In genomic region chr9:22389021-22389476, GRCm38 (mm10) we compare ENCODE assay signal across 8 mouse cellular contexts. TPM values are rescaled to one million over a fixed set of nuclear protein-coding genes. Genes with fewer than 3 reads are reported as not detected.
A peak's percentile ranks its signal among the peaks of the same experiment; 100 is the strongest.
DNase-seq lines count a peak whose midpoint lies in the region; ATAC-seq lines count a peak whose summit lies in the region.

Anln (minus strand) TSS chr9:22389188.

- peak within 1 kb of the TSS; percentile 75 for H3K4me3 ChIP-seq in hindbrain, embryonic 13.5 days

- ATAC-seq in hindbrain, embryonic 13.5 days (ENCODE audit: low FRiP score): peak; percentile 96

- peak within 1 kb of the TSS; percentile 96 for H3K4me2 ChIP-seq in hindbrain, embryonic 13.5 days

- H3K27me3 ChIP-seq in hindbrain, embryonic 13.5 days: no peaks in the 10 kb centered on the region

- peak within 1 kb of the TSS; percentile 89 for H3K27ac ChIP-seq in hindbrain, embryonic 13.5 days

- H3K9ac ChIP-seq in hindbrain, embryonic 13.5 days: peak within 1 kb of the TSS; percentile 84

- WGBS in hindbrain, embryonic 13.5 days: under 1% methylated on average over 44 of the region's 44 CpGs

- no peaks in the 10 kb centered on the region for H3K36me3 ChIP-seq in hindbrain, embryonic 13.5 days

- H3K4me1 ChIP-seq in hindbrain, embryonic 13.5 days (replicated peaks): peaks cover 15% of the 10 kb centered on the region

- no peaks in the 10 kb centered on the region for H3K9me3 ChIP-seq in hindbrain, embryonic 13.5 days

- peak; percentile 95 for DNase-seq in R1 (ENCODE audit: low read depth, low spot score)
- peak; percentile 95 to 97 for DNase-seq in cerebellum, postnatal 14 days
- peak; percentile 67 to 74 for DNase-seq in frontal cortex, postnatal 14 days (ENCODE audit: low spot score in 2 of 2)
- DNase-seq in layer of hippocampus, postnatal 14 days (ENCODE audit: low spot score in 2 of 2): peak; percentile 80 to 88
- DNase-seq in lung, postnatal 10 days: peak; percentile 94
- peak; percentile 91 for DNase-seq in ovary, postnatal 14 days (ENCODE audit: low spot score)
- DNase-seq in thymus, postnatal 14 days: peak; percentile 95

RNA-seq across cellular contexts. Expression of gene Anln, which starts in this region (rescaled TPM):
- polyA plus RNA-seq in hindbrain, embryonic 13.5 days (2015; fragmentation: Nextera tagmentation; extraction: Ambion mirVana): 5.8 and 7.0 TPM in 2 replicates
- total RNA-seq in layer of hippocampus, postnatal 14 days (2021): 10 to 100 TPM; 15.5 to 16.2 TPM

Comparison
In these comparisons a context has a peak if more than half of its experiments do, and no peak if none do; other contexts are left out.
1. Peak in every context shown above with its lines: DNase-seq, ATAC-seq, H3K4me3 ChIP-seq and H3K27ac ChIP-seq.